Mouse (Mus musculus) MN1 (cell line): ENCODE measurements around the gene Gm11487.
"Not testable (repeated sequence)": the region's sequence is repeated elsewhere in the genome, so short reads cannot be mapped to it uniquely, and the experiment has no call there.

ENCODE experiments used
- DNase-seq: peaks from one replicate; pipeline ENCODE4 v3.0.0-alpha.2; 2016; ENCODE audit warnings: low spot score

Gene Gm11487

GRCm38 (mm10) chr4:73404972-73405371 lies at the start of gene Gm11487:
TSS of gene Gm11487 (minus strand) at chr4:73405072.
- not testable (repeated sequence) for DNase-seq

GRCm38 (mm10) chr4:73444715-73445114 lies 39.8 kb upstream of the Gm11487 start:
- DNase-seq, result no peak

DNA sequence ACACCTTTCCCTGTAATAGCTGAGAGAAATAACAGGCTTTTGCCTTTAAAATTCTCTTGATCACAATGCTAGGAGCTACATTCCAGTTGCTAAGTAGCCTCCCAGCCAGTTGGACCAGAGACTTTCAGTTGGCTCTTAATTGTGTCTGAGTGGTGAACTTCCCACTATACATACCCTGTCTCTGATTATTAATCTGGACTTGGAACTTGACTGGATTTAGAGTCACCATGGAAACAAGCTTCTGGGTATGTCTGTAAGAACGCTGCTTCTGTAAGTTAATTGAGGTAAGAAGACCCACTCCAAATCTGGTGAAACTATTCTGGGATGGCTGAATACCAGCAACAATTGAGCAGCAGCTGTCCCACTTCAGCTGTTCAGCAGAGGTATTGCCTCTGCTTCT lies 37.7 kb upstream of the Gm11487 start:
- DNase-seq, result no peak

GRCm38 (mm10) chr4:73425903-73426302 lies 21.0 kb upstream of the Gm11487 start:
- no peak for DNase-seq

DNA sequence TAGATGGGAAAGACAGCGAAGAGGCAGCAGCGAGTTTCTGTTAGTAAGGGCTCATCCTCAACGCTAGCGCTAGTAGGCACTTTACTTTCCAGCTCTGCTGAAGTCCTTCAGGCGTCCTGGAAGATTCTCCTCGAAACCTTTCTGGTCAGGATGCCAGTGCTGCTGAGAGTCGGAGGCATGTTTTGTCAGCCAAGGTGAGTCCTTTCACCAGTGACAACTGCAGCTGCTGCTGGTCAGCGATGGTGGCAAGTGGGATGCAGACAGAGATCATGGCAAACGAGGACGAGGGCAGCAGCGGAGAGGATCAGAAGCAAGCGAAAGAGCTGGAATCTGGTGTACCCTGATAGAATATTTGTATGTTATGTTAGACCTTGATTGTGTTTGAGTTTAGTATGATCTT lies 18.2 kb upstream of the Gm11487 start:
- DNase-seq, result no peak

- DNase-seq, result no peak
Observed at GRCm38 (mm10) chr4:73366534-73366933, 38.3 kb downstream of the Gm11487 start.
